Mouse (Mus musculus) hindbrain, embryonic 10.5 days (tissue): ENCODE measurements around the gene Dhx40. TPM values are rescaled to one million over a fixed set of nuclear protein-coding genes. Genes with fewer than 3 reads are reported as not detected.
"Not testable (repeated sequence)": the region's sequence is repeated elsewhere in the genome, so short reads cannot be mapped to it uniquely, and the experiment has no call there.

Experiments
- DNase-seq: peaks from one replicate; pipeline ENCODE4 v3.0.0-alpha.2; 2017; ENCODE audit warnings: low spot score
- H3K27ac ChIP-seq: fragments of 300-500 bp; sonication (generic); 2 replicates; pipeline ENCODE4 v1.5.1; 2016; ENCODE audit warnings: mild to moderate bottlenecking, moderate library complexity
- H3K27me3 ChIP-seq: fragments of 300-500 bp; sonication (generic); 2 replicates; pipeline ENCODE4 v1.6.1; 2016; ENCODE audit warnings: mild to moderate bottlenecking; ENCODE audit not compliant: poor library complexity, insufficient read depth, severe bottlenecking
- H3K36me3 ChIP-seq: fragments of 300-500 bp; sonication (generic); 2 replicates; pipeline ENCODE4 v1.6.1; 2016; ENCODE audit warnings: mild to moderate bottlenecking, moderate library complexity
- H3K4me1 ChIP-seq: fragments of 300-500 bp; sonication (generic); replicated peaks from 2 replicates; pipeline ENCODE4 v1.6.1; 2016; ENCODE audit warnings: mild to moderate bottlenecking
- H3K4me3 ChIP-seq: fragments of 300-500 bp; sonication (generic); 2 replicates; pipeline ENCODE4 v1.5.1; 2016; ENCODE audit warnings: mild to moderate bottlenecking, moderate library complexity
- H3K9me3 ChIP-seq: fragments of 300-500 bp; sonication (generic); 2 replicates; pipeline ENCODE4 v1.6.1; 2016; ENCODE audit warnings: mild to moderate bottlenecking, moderate library complexity
- WGBS: fragments of 180-500 bp; shearing (Covaris S2); methylation state at CpG from one replicate; pipeline ENCODE4 v1.1.7; 2016; 5-methylcytosine and 5-hydroxymethylcytosine counted together
- polyA plus RNA-seq: library from polyadenylated mRNA; unstranded; fragments of >200 nt; fragmentation: Nextera tagmentation; extraction: Ambion mirVana; gene quantifications from 2 replicates; pipeline ENCODE4 v1.2.1, GENCODE M21; 2016

The Dhx40 gene
- polyA plus RNA-seq, 1 experiment from 2014 or later, result 34.1 TPM

DNA sequence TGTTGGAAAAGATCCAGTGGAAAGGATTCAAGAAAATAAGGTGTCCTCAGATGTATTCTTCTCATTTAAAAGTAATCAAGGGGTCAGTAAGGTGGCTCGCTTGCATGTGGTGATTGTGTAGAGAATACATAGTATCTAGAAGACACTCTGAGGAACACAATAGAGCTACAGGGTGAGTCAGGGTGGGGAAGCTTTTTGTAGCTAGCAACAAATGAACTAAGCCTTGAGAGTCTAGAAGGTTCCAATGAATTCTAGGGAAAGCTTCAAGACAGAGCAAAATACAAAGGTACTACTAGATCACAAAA, 3.7 kb upstream of the Dhx40 start:
- Histone ChIP-seq H3K9me3 (no peaks in the 10 kb centered on the region), H3K27me3 (peaks cover 3% of the 10 kb centered on the region; the same call in 1 of the 2 replicates), H3K4me3 (no peak overlapping the region), H3K4me1 (peaks cover 11% of the 10 kb centered on the region), H3K36me3 (peaks cover 2% of the 10 kb centered on the region; the same call in 1 of the 2 replicates), H3K27ac (no peak overlapping the region)
- DNase-seq, result no peak
- WGBS, result 92% methylated on average over 1 of the region's 1 CpGs

DNA sequence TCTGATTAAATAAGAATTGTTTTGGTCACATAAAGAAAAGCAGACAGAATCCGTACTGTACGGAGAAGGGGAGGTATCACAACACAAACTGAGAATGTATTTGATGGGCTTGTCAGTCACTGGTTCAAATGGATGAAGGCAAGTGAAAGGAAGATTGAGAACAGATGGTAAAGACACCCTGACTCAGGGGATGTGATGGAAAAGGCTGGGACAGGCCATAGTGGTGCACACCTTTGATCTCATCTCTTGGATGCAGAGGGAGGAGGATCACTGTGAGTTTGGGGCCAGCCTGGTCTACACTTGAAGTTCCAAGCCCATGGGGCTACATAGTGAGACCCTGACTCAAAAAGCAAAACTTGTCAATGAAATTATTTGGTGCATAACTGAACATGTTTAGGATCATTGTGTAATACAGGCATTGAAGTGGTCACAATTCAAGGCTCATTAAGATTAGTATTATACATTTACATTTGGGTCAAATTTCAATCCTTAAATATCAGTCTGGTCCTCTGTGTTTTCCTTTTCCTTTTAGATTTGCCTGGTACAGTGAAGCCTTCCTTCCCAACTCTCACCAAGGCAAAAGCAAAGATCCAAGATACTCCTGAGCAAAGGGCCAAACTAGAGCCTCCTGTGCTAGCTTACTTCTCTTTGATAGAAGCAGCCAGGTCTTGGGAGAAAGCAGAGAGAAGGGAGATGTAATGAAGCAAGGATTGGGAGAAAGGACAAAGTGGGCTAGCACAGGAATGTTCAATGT, 3.2 kb upstream of the Dhx40 start:
- no peak overlapping the region for H3K4me3 ChIP-seq
- H3K27ac ChIP-seq, result no peak overlapping the region
- WGBS, result 86% methylated on average over 2 of the region's 2 CpGs
- H3K27me3 ChIP-seq, result peaks cover 3% of the 10 kb centered on the region; the same call in 1 of the 2 replicates
- no peaks in the 10 kb centered on the region for H3K9me3 ChIP-seq
- H3K36me3 ChIP-seq, result peaks cover 7% of the 10 kb centered on the region
- no peak for DNase-seq
- H3K4me1 ChIP-seq, result peaks cover 12% of the 10 kb centered on the region

DNA sequence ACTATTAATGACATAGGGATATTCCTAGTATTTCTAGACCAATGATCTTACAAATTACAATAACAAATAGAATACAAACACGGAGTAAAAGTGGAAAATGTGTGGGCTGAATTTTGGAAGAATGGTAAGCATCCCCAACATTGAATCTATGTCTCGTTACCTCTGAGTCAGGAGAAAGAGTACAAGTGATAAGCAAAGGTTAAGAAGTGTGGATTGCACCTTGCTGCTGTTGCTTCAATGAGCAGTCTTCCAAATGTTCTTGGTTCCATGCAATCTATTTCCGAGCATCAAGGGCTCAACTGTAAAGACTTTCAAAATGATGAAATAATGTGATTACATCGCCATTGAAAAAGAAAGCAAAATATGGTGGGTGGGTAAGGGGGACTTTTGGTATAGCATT, 2.3 kb upstream of the Dhx40 start:
- Histone ChIP-seq H3K27ac (no peak overlapping the region), H3K27me3 (peaks cover 3% of the 10 kb centered on the region; the same call in 1 of the 2 replicates), H3K36me3 (peaks cover 17% of the 10 kb centered on the region), H3K9me3 (no peaks in the 10 kb centered on the region), H3K4me3 (no peak overlapping the region), H3K4me1 (peaks cover 12% of the 10 kb centered on the region)
- 73% methylated on average over 4 of the region's 4 CpGs for WGBS
- DNase-seq, result no peak

DNA sequence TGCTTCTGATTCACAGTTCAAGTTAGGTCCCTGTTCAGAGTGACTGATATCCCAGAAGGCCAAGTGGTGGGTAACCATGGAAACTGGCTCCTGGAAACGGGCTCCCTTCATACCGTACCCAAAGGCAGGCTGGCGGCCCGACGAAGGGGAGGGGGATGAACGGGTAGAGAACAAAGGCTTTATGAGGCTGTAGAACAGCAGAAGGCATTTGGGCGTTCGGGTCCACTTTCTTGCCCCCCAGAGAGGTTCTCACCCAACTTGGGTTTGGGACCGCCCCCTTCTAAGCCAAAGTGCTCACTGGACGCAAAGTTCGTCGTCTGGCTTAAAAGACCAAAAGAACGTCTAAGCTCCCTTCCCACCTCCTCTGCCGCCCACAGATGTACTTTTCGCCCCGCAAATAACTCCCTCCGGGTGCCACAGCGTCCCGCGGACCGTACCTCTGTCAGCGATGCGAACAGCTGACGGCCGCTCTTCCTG, 507 bp downstream of the Dhx40 start:
- WGBS, result under 1% methylated on average over 25 of the region's 25 CpGs
- Histone ChIP-seq H3K36me3 (peaks cover 43% of the 10 kb centered on the region), H3K4me3 (peak overlapping the region; percentile 88), H3K9me3 (no peaks in the 10 kb centered on the region), H3K27ac (peak overlapping the region; percentile 88), H3K4me1 (peaks cover 12% of the 10 kb centered on the region), H3K27me3 (peaks cover 3% of the 10 kb centered on the region; the same call in 1 of the 2 replicates)
- DNase-seq, result peak; percentile 77

DNA sequence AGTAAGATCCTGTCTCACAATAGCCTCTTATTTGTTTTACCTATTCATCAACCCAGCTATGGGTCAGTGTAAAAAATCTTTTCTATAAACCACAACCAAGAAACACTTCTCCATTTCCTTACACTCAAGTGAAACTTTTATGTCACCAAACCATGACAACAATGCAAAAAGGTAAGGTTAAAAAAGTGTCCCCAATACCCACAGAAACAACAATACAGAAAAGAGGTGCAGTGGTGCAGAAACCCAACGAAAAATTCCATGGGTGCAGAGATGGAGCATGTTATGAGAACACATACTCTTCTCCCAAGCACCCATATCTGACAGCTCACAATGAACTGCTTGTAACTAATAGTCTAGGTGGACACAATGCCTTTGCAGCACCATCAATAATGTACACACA, 13.4 kb downstream of the Dhx40 start:
- H3K27ac ChIP-seq, result no peak overlapping the region
- no peaks in the 10 kb centered on the region for H3K27me3 ChIP-seq
- peaks cover 96% of the 10 kb centered on the region for H3K36me3 ChIP-seq
- no peaks in the 10 kb centered on the region for H3K9me3 ChIP-seq
- 84% methylated on average over 1 of the region's 1 CpGs for WGBS
- H3K4me3 ChIP-seq, result no peak overlapping the region
- no peaks in the 10 kb centered on the region for H3K4me1 ChIP-seq
- DNase-seq, result no peak

DNA sequence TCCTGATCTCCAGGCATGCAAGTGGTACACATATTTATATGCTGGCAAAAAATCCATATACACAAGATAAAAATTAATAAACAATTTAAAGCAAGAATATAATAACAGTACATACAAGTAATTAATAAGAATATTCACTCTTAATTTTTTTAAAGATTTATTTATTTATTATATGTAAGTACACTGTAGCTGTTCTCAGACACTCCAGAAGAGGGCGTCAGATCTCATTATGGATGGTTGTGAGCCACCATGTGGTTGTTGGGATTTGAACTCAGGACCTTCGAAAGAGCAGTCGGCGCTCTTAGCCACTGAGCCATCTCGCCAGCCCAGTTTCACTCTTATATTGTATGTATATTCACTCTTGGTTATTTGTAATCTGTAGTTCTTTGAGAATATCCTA, 20.1 kb downstream of the Dhx40 start:
- WGBS, result 93% methylated on average over 5 of the region's 5 CpGs
- H3K9me3 ChIP-seq, DNase-seq, H3K4me3 ChIP-seq, H3K4me1 ChIP-seq, H3K27me3 ChIP-seq, H3K27ac ChIP-seq: not testable (repeated sequence)
- H3K36me3 ChIP-seq, result peaks cover 96% of the 10 kb centered on the region

DNA sequence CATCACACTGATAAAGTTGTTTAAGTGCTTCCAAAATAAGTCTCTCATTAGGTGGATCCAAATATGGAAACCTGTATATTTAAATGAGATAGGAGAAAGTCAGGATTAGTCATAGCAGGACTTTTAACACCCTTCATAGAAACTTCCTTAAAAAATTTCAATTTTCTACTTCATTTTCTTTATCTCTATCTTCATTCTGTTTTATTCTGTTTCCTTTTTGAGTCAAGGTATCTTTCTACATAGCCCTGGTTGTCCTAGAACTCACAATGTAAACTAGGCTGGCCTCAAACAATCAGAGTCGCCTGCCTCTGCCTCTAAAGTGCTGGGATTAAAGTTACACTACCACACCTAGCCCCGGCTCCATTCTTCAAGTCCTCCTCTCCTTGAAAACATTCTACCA, 21.8 kb downstream of the Dhx40 start:
- H3K4me3 ChIP-seq, result no peak overlapping the region
- no peak for DNase-seq
- no peak overlapping the region for H3K27ac ChIP-seq
- peaks cover 98% of the 10 kb centered on the region for H3K36me3 ChIP-seq
- H3K27me3 ChIP-seq, result no peaks in the 10 kb centered on the region
- 91% methylated on average over 2 of the region's 2 CpGs for WGBS
- H3K9me3 ChIP-seq, result no peaks in the 10 kb centered on the region
- no peaks in the 10 kb centered on the region for H3K4me1 ChIP-seq

DNA sequence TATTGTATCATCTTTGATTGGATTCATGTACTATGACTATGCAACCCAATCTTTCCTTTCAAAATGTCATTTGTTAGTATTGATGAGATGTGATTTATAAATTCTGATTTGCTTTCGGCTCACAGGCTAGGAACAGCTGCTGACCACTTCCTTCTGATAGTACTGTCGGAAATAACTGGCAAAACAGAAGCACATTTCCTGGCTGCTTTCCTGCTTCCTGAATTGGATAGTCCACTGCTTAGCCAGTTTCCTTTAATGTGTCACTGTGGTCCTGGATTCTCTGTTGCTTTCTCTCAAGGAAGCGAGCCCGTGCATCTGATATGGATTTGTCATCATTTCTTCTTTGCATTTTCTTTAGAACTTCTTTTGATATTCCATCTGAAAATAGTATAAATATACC, 37.7 kb downstream of the Dhx40 start:
- WGBS, result 91% methylated on average over 4 of the region's 4 CpGs
- Histone ChIP-seq H3K27ac (no peak overlapping the region), H3K4me1 (no peaks in the 10 kb centered on the region), H3K4me3 (no peak overlapping the region), H3K27me3 (no peaks in the 10 kb centered on the region), H3K9me3 (no peaks in the 10 kb centered on the region), H3K36me3 (peaks cover 77% of the 10 kb centered on the region)
- DNase-seq, result no peak

DNA sequence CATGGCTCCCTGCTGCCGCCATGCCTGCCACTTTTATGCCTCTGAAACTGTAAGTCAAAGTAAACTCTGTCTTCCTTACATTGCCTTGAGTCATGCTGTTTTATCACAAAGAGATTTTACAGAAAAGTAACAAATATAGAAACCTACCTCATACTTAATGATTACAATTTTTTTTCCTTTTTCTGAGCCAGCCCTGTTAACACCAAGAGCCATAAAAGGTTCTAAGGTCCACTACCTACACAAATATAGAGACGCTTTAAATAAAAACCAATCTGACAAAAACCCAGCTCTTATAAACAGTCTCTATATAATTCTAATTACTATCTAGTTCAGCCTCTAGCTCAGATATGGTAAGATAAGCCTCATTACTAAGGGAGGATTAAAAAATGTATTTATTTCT, 43.0 kb downstream of the Dhx40 start:
- H3K27ac ChIP-seq, result no peak overlapping the region
- H3K9me3 ChIP-seq, result no peaks in the 10 kb centered on the region
- no peaks in the 10 kb centered on the region for H3K27me3 ChIP-seq
- H3K4me1 ChIP-seq, result no peaks in the 10 kb centered on the region
- peaks cover 24% of the 10 kb centered on the region for H3K36me3 ChIP-seq
- no peak for DNase-seq
- WGBS, result 93% methylated on average over 2 of the region's 2 CpGs
- no peak overlapping the region for H3K4me3 ChIP-seq

DNA sequence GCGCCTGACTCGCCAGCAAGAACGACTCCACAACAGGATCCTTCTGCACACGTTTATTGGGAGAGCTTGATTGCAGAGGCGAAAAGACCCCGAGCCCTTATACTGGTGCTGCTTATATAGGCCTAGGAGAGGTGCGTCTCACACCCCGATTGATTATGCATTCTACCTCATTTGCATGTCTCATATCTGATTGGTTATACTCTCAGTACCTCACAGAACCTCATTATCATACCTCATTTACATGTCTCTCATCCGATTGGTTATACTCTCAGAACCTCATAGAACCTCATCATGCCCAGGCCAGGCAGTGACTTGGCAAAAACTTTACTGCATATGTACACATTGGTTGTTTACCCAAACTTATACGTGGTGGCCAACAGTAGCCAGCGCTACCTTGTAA, 44.4 kb downstream of the Dhx40 start:
- not testable (repeated sequence) for DNase-seq, H3K27me3 ChIP-seq, H3K4me1 ChIP-seq, H3K4me3 ChIP-seq, H3K27ac ChIP-seq, H3K9me3 ChIP-seq
- H3K36me3 ChIP-seq, result peaks cover 10% of the 10 kb centered on the region
- 90% methylated on average over 11 of the region's 11 CpGs for WGBS

DNA sequence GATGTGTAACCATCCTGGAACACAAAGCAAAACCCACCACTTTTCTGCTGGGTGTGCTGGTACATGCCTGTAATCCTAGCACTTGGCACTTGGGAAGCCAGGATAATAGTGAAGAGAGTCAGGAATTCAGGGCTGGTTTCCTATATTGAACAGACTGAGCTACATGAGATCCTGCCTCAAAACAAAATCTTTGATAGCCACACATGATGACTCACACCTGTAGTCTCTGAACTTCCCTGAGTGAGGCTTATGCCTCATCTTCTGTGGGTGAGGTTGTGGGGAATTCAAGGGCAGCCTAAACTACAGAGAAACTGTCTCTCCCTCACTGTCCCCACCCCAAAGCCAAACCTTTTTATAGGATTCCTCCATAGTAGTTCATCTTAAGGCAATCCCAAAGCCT, 47.2 kb downstream of the Dhx40 start:
- DNase-seq, result no peak

DNA sequence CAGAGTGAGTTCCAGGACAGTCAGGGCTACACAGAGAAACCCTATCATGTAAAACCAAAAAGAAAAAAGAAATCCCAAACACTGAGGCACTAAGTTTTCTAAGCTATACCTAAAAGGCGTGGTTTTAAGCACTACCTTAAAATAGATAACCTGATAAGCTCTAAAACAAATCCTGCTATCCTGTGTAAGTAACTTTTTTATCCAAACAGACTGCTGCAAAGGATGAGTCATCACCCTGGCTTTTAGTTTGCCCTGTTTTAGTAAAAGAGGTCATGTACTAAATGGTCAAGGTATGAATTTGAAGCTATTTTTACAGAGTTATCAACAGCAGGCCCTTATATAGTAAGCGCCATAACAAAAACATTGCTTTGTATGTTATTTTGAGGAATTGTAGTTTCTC, 47.7 kb downstream of the Dhx40 start:
- H3K9me3 ChIP-seq, result no peaks in the 10 kb centered on the region
- H3K36me3 ChIP-seq, result no peaks in the 10 kb centered on the region
- WGBS, result 89% methylated on average over 2 of the region's 2 CpGs
- DNase-seq, result no peak
- no peak overlapping the region for H3K4me3 ChIP-seq
- no peaks in the 10 kb centered on the region for H3K27me3 ChIP-seq
- H3K27ac ChIP-seq, result no peak overlapping the region
- H3K4me1 ChIP-seq, result peaks cover 27% of the 10 kb centered on the region

More for the DNA sequence above, 47.2 kb downstream of the Dhx40 start:
- Histone ChIP-seq H3K27ac (no peak overlapping the region), H3K9me3 (no peaks in the 10 kb centered on the region), H3K27me3 (no peaks in the 10 kb centered on the region), H3K4me1 (peaks cover 24% of the 10 kb centered on the region), H3K4me3 (no peak overlapping the region), H3K36me3 (no peaks in the 10 kb centered on the region)

DNA sequence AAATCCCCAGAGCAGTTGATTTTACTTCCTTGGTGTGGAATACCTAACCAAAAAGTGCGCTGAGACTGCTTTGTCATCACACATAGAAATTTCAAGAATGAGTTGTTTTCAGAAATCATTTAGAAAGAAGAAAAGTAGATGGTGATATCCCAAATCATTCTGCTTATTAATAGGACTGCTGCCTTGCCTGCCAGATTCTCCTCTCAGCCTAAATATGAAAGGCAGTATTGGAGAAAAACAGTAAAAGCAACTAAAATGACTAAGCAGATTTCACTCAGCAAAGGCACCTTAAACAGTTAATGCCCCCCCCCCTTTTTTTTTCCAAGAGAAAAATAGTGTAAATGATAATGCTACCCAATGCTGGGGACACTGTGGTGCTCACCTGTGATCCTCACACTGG, 48.3 kb downstream of the Dhx40 start:
- H3K27me3 ChIP-seq, result no peaks in the 10 kb centered on the region
- 98% methylated on average over 1 of the region's 1 CpGs for WGBS
- no peaks in the 10 kb centered on the region for H3K9me3 ChIP-seq
- H3K4me1 ChIP-seq, result peaks cover 27% of the 10 kb centered on the region
- no peak for DNase-seq
- no peak overlapping the region for H3K4me3 ChIP-seq
- peak overlapping the region; percentile 98; the same call in 1 of the 2 replicates for H3K27ac ChIP-seq
- H3K36me3 ChIP-seq, result no peaks in the 10 kb centered on the region

DNA sequence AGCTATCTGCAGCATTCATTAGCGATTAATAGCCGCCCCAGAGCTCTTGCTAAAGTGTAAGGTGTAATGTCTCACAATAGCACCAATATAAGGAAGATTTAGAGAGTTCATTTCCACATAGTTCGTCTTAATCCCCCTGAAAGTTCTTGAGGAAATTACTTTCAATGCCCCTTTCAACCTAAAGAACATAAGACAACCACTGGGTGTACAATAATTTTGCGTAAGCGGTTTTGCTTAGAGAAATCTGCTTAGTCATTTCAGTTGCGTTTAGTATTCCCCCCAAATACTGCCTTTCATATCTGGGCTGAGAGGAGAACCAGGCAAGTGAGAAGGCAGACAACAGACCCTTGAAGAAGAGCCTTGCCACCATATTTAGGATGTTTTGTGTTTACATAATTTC, 49.0 kb downstream of the Dhx40 start:
- Histone ChIP-seq H3K4me3 (peak overlapping the region; percentile 98), H3K4me1 (peaks cover 30% of the 10 kb centered on the region), H3K9me3 (no peaks in the 10 kb centered on the region), H3K36me3 (peaks cover 4% of the 10 kb centered on the region; the same call in 1 of the 2 replicates), H3K27ac (peak overlapping the region; percentile 98), H3K27me3 (no peaks in the 10 kb centered on the region)
- no peak for DNase-seq
- 45% methylated on average over 6 of the region's 6 CpGs for WGBS
